Comparison of ENCODE assay signal across 8 mouse cellular contexts in the genomic region with DNA sequence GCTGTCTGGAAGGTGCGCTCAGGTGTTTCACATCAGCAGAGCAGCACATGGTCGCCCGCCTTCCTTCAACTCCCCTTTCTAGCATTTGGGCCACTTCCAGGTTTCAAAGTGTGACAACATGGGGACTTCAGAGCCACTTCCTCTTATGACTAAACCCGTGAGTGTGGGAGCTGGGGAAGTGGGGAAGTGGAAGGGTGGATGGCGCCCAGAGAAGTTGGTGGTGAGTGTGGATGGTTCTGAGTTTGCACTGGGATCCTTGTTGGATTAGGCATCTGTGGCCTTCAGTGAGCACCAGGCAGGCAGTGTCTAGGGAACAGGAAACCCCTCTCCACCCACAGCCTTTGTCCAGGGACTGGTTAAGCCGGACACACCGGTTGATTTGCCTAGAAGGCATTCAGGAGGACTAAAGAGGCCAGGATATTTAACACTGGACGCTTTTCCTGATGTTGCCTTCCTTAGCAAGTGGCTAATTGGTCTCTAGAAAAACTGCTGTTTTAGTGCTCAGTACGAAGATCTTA. TPM values are rescaled to one million over a fixed set of nuclear protein-coding genes. Genes with fewer than 3 reads are reported as not detected.
DNase-seq lines count a peak whose midpoint lies in the region; ATAC-seq and TF ChIP-seq lines count a peak whose summit lies in the region.

No protein-coding gene starts in this region.

- no peak for TF ChIP-seq RAD21 in CH12.LX (IDR thresholded peaks at IDR 0.05; ENCODE audit: low read depth, low read length)

- peak; percentile 63 for DNase-seq in embryo, embryonic 10 days (ENCODE audit: low spot score)
- no peak for DNase-seq in embryo, embryonic 11 days
- no peak for DNase-seq in CH12.LX (ENCODE audit: extremely low read depth)
- no peak for DNase-seq in right cerebral cortex, postnatal 14 days
- DNase-seq in left cerebral cortex, adult 11 months (ENCODE audit: low spot score), result no peak
- DNase-seq in cerebellum, adult 18-20 months, result no peak

- H3K36me3 ChIP-seq in CH12.LX (replicated peaks in 1 of 2; ENCODE audit: control insufficient read depth in 1 of 2, insufficient read depth in 1 of 2, low read length in 1 of 2), result peaks cover 0 to 67% of the 10 kb centered on the region in 2 experiments
- H3K36me3 ChIP-seq in heart, embryonic 15.5 days, result no peaks in the 10 kb centered on the region
- no peaks in the 10 kb centered on the region for H3K36me3 ChIP-seq in lung, embryonic 15.5 days

- TF ChIP-seq POLR2A in CH12.LX (IDR thresholded peaks at IDR 0.05; ENCODE audit: low read depth, low read length), result no peak

- WGBS in heart, embryonic 15.5 days, result 69% methylated on average over 9 of the region's 9 CpGs
- 43% methylated on average over 9 of the region's 9 CpGs for WGBS in lung, embryonic 15.5 days

- H3K9ac ChIP-seq in CH12.LX (ENCODE audit: insufficient read depth, low read depth), result no peak overlapping the region
- H3K9ac ChIP-seq in heart, embryonic 15.5 days, result no peak overlapping the region
- no peak overlapping the region for H3K9ac ChIP-seq in lung, embryonic 15.5 days

- peaks cover 40 to 96% of the 10 kb centered on the region in 2 experiments for H3K4me1 ChIP-seq in CH12.LX (ENCODE audit: control insufficient read depth in 1 of 2, insufficient read depth in 2 of 2)
- peaks cover 50% of the 10 kb centered on the region for H3K4me1 ChIP-seq in heart, embryonic 15.5 days (replicated peaks)
- H3K4me1 ChIP-seq in lung, embryonic 15.5 days, result peaks cover 56% of the 10 kb centered on the region

- ATAC-seq in heart, embryonic 15.5 days (replicated peaks; ENCODE audit: insufficient number of reproducible peaks, insufficient read depth, low FRiP score, low read depth), result no peak
- no peak for ATAC-seq in lung, embryonic 15.5 days (ENCODE audit: borderline replicate concordance, extremely low read depth, low FRiP score, low TSS enrichment)

- H3K27ac ChIP-seq in CH12.LX (ENCODE audit: insufficient read depth, low read depth), result peak overlapping the region; percentile 40; the same call in 1 of the 2 replicates
- H3K27ac ChIP-seq in heart, embryonic 15.5 days, result peak overlapping the region; percentile 49
- H3K27ac ChIP-seq in lung, embryonic 15.5 days, result peak overlapping the region; percentile 73

- no peaks in the 10 kb centered on the region for H3K27me3 ChIP-seq in CH12.LX (replicated peaks)
- H3K27me3 ChIP-seq in heart, embryonic 15.5 days, result no peaks in the 10 kb centered on the region
- H3K27me3 ChIP-seq in lung, embryonic 15.5 days, result no peaks in the 10 kb centered on the region

- no peak for TF ChIP-seq CTCF in CH12.LX (conservative IDR thresholded peaks at IDR 0.05 in 1 of 2, IDR thresholded peaks at IDR 0.05 in 1 of 2; ENCODE audit: low read depth in 2 of 2, low read length in 2 of 2)

- H3K4me2 ChIP-seq in CH12.LX (ENCODE audit: insufficient read depth, low read depth, poor library complexity, severe bottlenecking), result no peak overlapping the region
- H3K4me2 ChIP-seq in heart, embryonic 15.5 days, result no peak overlapping the region
- H3K4me2 ChIP-seq in lung, embryonic 15.5 days, result 0 out of 2 replicates have a peak overlapping the region, but pooled peaks have one; percentile 0

- H3K79me2 ChIP-seq in CH12.LX (replicated peaks; ENCODE audit: control insufficient read depth, extremely low read depth, insufficient read depth, poor library complexity, severe bottlenecking), result peaks cover 46% of the 10 kb centered on the region

- no peaks in the 10 kb centered on the region for H3K9me3 ChIP-seq in CH12.LX (replicated peaks; ENCODE audit: low read length)
- no peaks in the 10 kb centered on the region for H3K9me3 ChIP-seq in heart, embryonic 15.5 days (replicated peaks)
- H3K9me3 ChIP-seq in lung, embryonic 15.5 days, result no peaks in the 10 kb centered on the region

- dilution Hi-C loops in CH12.LX (cut with MboI; ENCODE audit: extremely low pct_ligation_motif_present, extremely low pct_unique_long_range_greater_than_20kb, low sequenced_read_pairs), result no loop called here

- in situ Hi-C loops in CH12.LX (cut with MboI; ENCODE audit: low pct_ligation_motif_present, low pct_unique_long_range_greater_than_20kb, low sequenced_read_pairs), result no loop called here

- TF ChIP-seq EP300 in CH12.LX (IDR thresholded peaks at IDR 0.05; ENCODE audit: low read length), result peak; percentile 73

- no peak overlapping the region for H3K4me3 ChIP-seq in CH12.LX (replicated peaks in 1 of 3; ENCODE audit: low read depth in 2 of 3, low read length in 2 of 3, poor library complexity in 1 of 3)
- H3K4me3 ChIP-seq in heart, embryonic 15.5 days, result no peak overlapping the region
- no peak overlapping the region for H3K4me3 ChIP-seq in lung, embryonic 15.5 days

TF ChIP-seq in CH12.LX, 34 proteins besides CTCF, POLR2A, EP300 and RAD21:
- TF ChIP-seq MXI1 (IDR thresholded peaks at IDR 0.05; ENCODE audit: low read depth, low read length), result no peak
- TF ChIP-seq NELFE (IDR thresholded peaks at IDR 0.05; ENCODE audit: low read depth, low read length), result no peak
- no peak for TF ChIP-seq JUND (conservative IDR thresholded peaks at IDR 0.05; ENCODE audit: low read depth, low read length)
- TF ChIP-seq PAX5 (IDR thresholded peaks at IDR 0.05; ENCODE audit: low read length), result no peak
- peak; percentile 67 for TF ChIP-seq MAX (IDR thresholded peaks at IDR 0.05; ENCODE audit: low read length)
- TF ChIP-seq IRF4 (IDR thresholded peaks at IDR 0.05; ENCODE audit: low read depth, low read length), result peak; percentile 87
- TF ChIP-seq NRF1 (IDR thresholded peaks at IDR 0.05; ENCODE audit: low read depth, low read length), result no peak
- TF ChIP-seq UBTF (IDR thresholded peaks at IDR 0.05; ENCODE audit: low read depth, low read length), result no peak
- TF ChIP-seq JUN (IDR thresholded peaks at IDR 0.05; ENCODE audit: insufficient read depth, low read depth, low read length), result no peak
- no peak for TF ChIP-seq CHD1 (IDR thresholded peaks at IDR 0.05; ENCODE audit: low read depth, low read length)
- no peak for TF ChIP-seq ZMIZ1 (IDR thresholded peaks at IDR 0.05; ENCODE audit: low read depth, low read length)
- no peak for TF ChIP-seq TBP (conservative IDR thresholded peaks at IDR 0.05; ENCODE audit: low read depth, low read length)
- no peak for TF ChIP-seq MAFK (IDR thresholded peaks at IDR 0.05; ENCODE audit: insufficient replicate concordance, low read length)
- TF ChIP-seq POLR2AphosphoS2 (IDR thresholded peaks at IDR 0.05; ENCODE audit: low read depth, low read length), result no peak
- TF ChIP-seq ELF1 (IDR thresholded peaks at IDR 0.05; ENCODE audit: low read depth, low read length), result 0 out of 2 replicates have a peak, but pooled peaks have one; percentile 27
- TF ChIP-seq MYC (IDR thresholded peaks at IDR 0.05; ENCODE audit: low read depth, low read length), result peak; percentile 49; the same call in 1 of the 2 replicates
- peak; percentile 77 for TF ChIP-seq BHLHE40 (IDR thresholded peaks at IDR 0.05; ENCODE audit: low read depth, low read length)
- TF ChIP-seq GABPA (IDR thresholded peaks at IDR 0.05; ENCODE audit: insufficient replicate concordance, low read depth, low read length), result no peak
- TF ChIP-seq SMC3 (IDR thresholded peaks at IDR 0.05; ENCODE audit: low read depth, low read length), result no peak

RNA-seq across cellular contexts. Expression of a gene that starts 53.2 kb away (rescaled TPM):
- total RNA-seq in CH12.LX (2012; rRNA removed) (97.6 and 98.7 TPM in 2 replicates), CH12.LX (2014; rRNA removed) (82.3 and 88.5 TPM in 2 replicates)
- polyA plus RNA-seq in CH12.LX (2012; ENCODE audit: insufficient read length, low read depth), result 186 and 188 TPM in 2 replicates
- polyA plus RNA-seq in heart, embryonic 15.5 days (2015; fragmentation: Nextera tagmentation; extraction: Ambion mirVana), result 11.8 and 15.2 TPM in 2 replicates
- polyA plus RNA-seq in lung, embryonic 15.5 days (2015; fragmentation: Nextera tagmentation; extraction: Ambion mirVana), result 36.3 and 40.3 TPM in 2 replicates
